Mouse (Mus musculus): Measurements from ENCODE around the gene Svs1. TPM values are rescaled to one million over a fixed set of nuclear protein-coding genes. Genes with fewer than 3 reads are reported as not detected.

Svs1 gene
- not detected for polyA plus RNA-seq (2012; fragmentation: generic; extraction: Trizol)

GRCm38 (mm10) chr6:48986444-48986990 is at the start of gene Svs1:
Svs1 (plus strand) TSS chr6:48986861.
- Histone ChIP-seq H3K4me3 (no peak within 1 kb of the TSS), H3K4me2 (ENCODE audit: low read depth) (no peak within 1 kb of the TSS), H3K36me3 (ENCODE audit: control insufficient read depth, insufficient read depth) (no peaks in the 10 kb centered on the region), H3ac (ENCODE audit: control insufficient read depth, insufficient read length) (no peak within 1 kb of the TSS), H3K27me3 (ENCODE audit: control insufficient read depth, insufficient read depth, insufficient read length) (no peaks in the 10 kb centered on the region), H3K79me2 (ENCODE audit: control insufficient read depth, insufficient read depth) (no peaks in the 10 kb centered on the region)
- no peak for TF ChIP-seq TCF12 (IDR thresholded peaks at IDR 0.05; ENCODE audit: insufficient read depth, poor library complexity, severe bottlenecking)

DNA sequence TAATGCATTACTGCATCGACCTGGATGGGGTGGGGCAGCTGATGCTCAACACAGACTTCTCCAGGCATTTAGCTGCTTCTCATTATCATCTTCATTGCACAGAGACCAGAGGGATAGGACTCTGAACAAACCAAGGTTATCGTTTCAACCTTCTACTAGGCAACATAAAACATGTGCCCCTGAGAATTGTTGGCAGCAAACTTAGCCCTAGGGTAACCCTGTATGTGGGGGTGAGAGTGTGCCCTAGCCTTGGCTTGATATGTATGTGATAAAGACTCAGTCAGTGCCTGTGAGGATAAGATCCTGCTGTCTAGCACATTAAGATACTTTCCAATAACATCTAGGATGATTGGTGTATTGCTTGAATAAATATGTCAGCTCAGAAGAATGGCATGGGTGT is 37.1 kb upstream of the Svs1 start:
- H3K4me3 ChIP-seq: no peak overlapping the region
- no peaks in the 10 kb centered on the region for H3K27me3 ChIP-seq (ENCODE audit: control insufficient read depth, insufficient read depth, insufficient read length)
- TF ChIP-seq TCF12 (IDR thresholded peaks at IDR 0.05; ENCODE audit: insufficient read depth, poor library complexity, severe bottlenecking) (no peak), MYOG (IDR thresholded peaks at IDR 0.05; ENCODE audit: control insufficient read depth in 1 of 3, insufficient read depth in 1 of 3, insufficient read length in 2 of 3, low read depth in 2 of 3) (no peak), SRF (IDR thresholded peaks at IDR 0.05; ENCODE audit: control insufficient read depth, insufficient read length, low read depth) (no peak), USF1 (IDR thresholded peaks at IDR 0.05; ENCODE audit: low read depth) (no peak), CEBPB (IDR thresholded peaks at IDR 0.05; ENCODE audit: insufficient read depth, poor library complexity, severe bottlenecking) (no peak), REST (IDR thresholded peaks at IDR 0.05; ENCODE audit: insufficient read depth, insufficient read length) (no peak), MAX (IDR thresholded peaks at IDR 0.05; ENCODE audit: low read depth) (no peak), POLR2AphosphoS2 (IDR thresholded peaks at IDR 0.05; ENCODE audit: insufficient read length, low read depth) (no peak), MYOD1 (IDR thresholded peaks at IDR 0.05; ENCODE audit: control insufficient read depth in 1 of 3, insufficient read length in 2 of 3, low read depth in 2 of 3) (no peak), E2F4 (IDR thresholded peaks at IDR 0.05; ENCODE audit: insufficient read depth) (no peak), TCF3 (IDR thresholded peaks at IDR 0.05; ENCODE audit: insufficient read length, low read depth) (no peak), POLR2A (IDR thresholded peaks at IDR 0.05; ENCODE audit: insufficient read length, low read depth) (no peak)
- no peaks in the 10 kb centered on the region for H3K36me3 ChIP-seq (ENCODE audit: control insufficient read depth, insufficient read depth)
- H3K4me2 ChIP-seq (ENCODE audit: low read depth): no peak overlapping the region
- no peaks in the 10 kb centered on the region for H3K79me2 ChIP-seq (ENCODE audit: control insufficient read depth, insufficient read depth)
- H3ac ChIP-seq (ENCODE audit: control insufficient read depth, insufficient read length): no peak overlapping the region

GRCm38 (mm10) chr6:48950676-48951075 is 36.0 kb upstream of the Svs1 start:
- Histone ChIP-seq H3K27me3 (ENCODE audit: control insufficient read depth, insufficient read depth, insufficient read length) (no peaks in the 10 kb centered on the region), H3K4me3 (no peak overlapping the region), H3K36me3 (ENCODE audit: control insufficient read depth, insufficient read depth) (no peaks in the 10 kb centered on the region), H3ac (ENCODE audit: control insufficient read depth, insufficient read length) (no peak overlapping the region), H3K4me2 (ENCODE audit: low read depth) (no peak overlapping the region), H3K79me2 (ENCODE audit: control insufficient read depth, insufficient read depth) (no peaks in the 10 kb centered on the region)
- no peak for TF ChIP-seq CEBPB (IDR thresholded peaks at IDR 0.05; ENCODE audit: insufficient read depth, poor library complexity, severe bottlenecking)
- TF ChIP-seq MYOD1 (IDR thresholded peaks at IDR 0.05; ENCODE audit: control insufficient read depth in 1 of 3, insufficient read length in 2 of 3, low read depth in 2 of 3): no peak
- TF ChIP-seq REST (IDR thresholded peaks at IDR 0.05; ENCODE audit: insufficient read depth, insufficient read length): no peak
- TF ChIP-seq TCF3 (IDR thresholded peaks at IDR 0.05; ENCODE audit: insufficient read length, low read depth): no peak
- TF ChIP-seq SRF (IDR thresholded peaks at IDR 0.05; ENCODE audit: control insufficient read depth, insufficient read length, low read depth): no peak
- TF ChIP-seq USF1 (IDR thresholded peaks at IDR 0.05; ENCODE audit: low read depth): no peak
- no peak for TF ChIP-seq POLR2AphosphoS2 (IDR thresholded peaks at IDR 0.05; ENCODE audit: insufficient read length, low read depth)

- no peak overlapping the region for H3K4me2 ChIP-seq (ENCODE audit: low read depth)
- H3K79me2 ChIP-seq (ENCODE audit: control insufficient read depth, insufficient read depth): no peaks in the 10 kb centered on the region
Measured at GRCm38 (mm10) chr6:48951630-48952029, 35.0 kb upstream of the Svs1 start.

DNA sequence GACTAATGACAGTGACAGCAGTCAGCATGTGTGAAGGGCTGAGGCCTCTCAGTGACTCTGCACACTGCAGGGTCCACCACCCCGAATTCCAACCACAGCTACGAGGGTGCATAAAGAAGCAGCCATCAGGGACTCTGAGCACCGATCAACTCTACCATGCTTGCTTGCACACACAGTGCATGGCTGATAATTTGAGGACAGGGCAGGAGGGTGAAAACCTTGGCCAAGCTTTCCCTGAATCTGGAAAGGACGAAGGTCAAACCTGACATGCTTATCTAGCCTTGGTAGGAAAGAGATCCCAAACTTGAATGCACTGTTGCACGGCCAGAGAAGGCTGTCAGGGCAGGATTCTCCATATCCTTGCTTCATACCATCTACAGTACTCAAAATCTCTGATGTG is 33.4 kb upstream of the Svs1 start:
- Histone ChIP-seq H3K4me3 (no peak overlapping the region), H3ac (ENCODE audit: control insufficient read depth, insufficient read length) (no peak overlapping the region), H3K27me3 (ENCODE audit: control insufficient read depth, insufficient read depth, insufficient read length) (no peaks in the 10 kb centered on the region), H3K36me3 (ENCODE audit: control insufficient read depth, insufficient read depth) (no peaks in the 10 kb centered on the region), H3K4me2 (ENCODE audit: low read depth) (no peak overlapping the region), H3K79me2 (ENCODE audit: control insufficient read depth, insufficient read depth) (no peaks in the 10 kb centered on the region)
- TF ChIP-seq E2F4 (IDR thresholded peaks at IDR 0.05; ENCODE audit: insufficient read depth) (no peak), TCF12 (IDR thresholded peaks at IDR 0.05; ENCODE audit: insufficient read depth, poor library complexity, severe bottlenecking) (no peak), POLR2A (IDR thresholded peaks at IDR 0.05; ENCODE audit: insufficient read length, low read depth) (no peak), MYOG (IDR thresholded peaks at IDR 0.05; ENCODE audit: control insufficient read depth in 1 of 3, insufficient read depth in 1 of 3, insufficient read length in 2 of 3, low read depth in 2 of 3) (no peak), POLR2AphosphoS2 (IDR thresholded peaks at IDR 0.05; ENCODE audit: insufficient read length, low read depth) (no peak), MYOD1 (IDR thresholded peaks at IDR 0.05; ENCODE audit: control insufficient read depth in 1 of 3, insufficient read length in 2 of 3, low read depth in 2 of 3) (no peak), TCF3 (IDR thresholded peaks at IDR 0.05; ENCODE audit: insufficient read length, low read depth) (no peak), USF1 (IDR thresholded peaks at IDR 0.05; ENCODE audit: low read depth) (no peak), MAX (IDR thresholded peaks at IDR 0.05; ENCODE audit: low read depth) (no peak), CEBPB (IDR thresholded peaks at IDR 0.05; ENCODE audit: insufficient read depth, poor library complexity, severe bottlenecking) (no peak), SRF (IDR thresholded peaks at IDR 0.05; ENCODE audit: control insufficient read depth, insufficient read length, low read depth) (no peak), REST (IDR thresholded peaks at IDR 0.05; ENCODE audit: insufficient read depth, insufficient read length) (no peak)

More at GRCm38 (mm10) chr6:48951630-48952029, 35.0 kb upstream of the Svs1 start:
- no peak for TF ChIP-seq MAX (IDR thresholded peaks at IDR 0.05; ENCODE audit: low read depth)
- TF ChIP-seq TCF12 (IDR thresholded peaks at IDR 0.05; ENCODE audit: insufficient read depth, poor library complexity, severe bottlenecking): no peak
- no peak for TF ChIP-seq E2F4 (IDR thresholded peaks at IDR 0.05; ENCODE audit: insufficient read depth)
- TF ChIP-seq POLR2AphosphoS2 (IDR thresholded peaks at IDR 0.05; ENCODE audit: insufficient read length, low read depth): no peak
- TF ChIP-seq REST (IDR thresholded peaks at IDR 0.05; ENCODE audit: insufficient read depth, insufficient read length): no peak
- TF ChIP-seq TCF3 (IDR thresholded peaks at IDR 0.05; ENCODE audit: insufficient read length, low read depth): no peak
- no peak for TF ChIP-seq MYOG (IDR thresholded peaks at IDR 0.05; ENCODE audit: control insufficient read depth in 1 of 3, insufficient read depth in 1 of 3, insufficient read length in 2 of 3, low read depth in 2 of 3)
- no peak for TF ChIP-seq CEBPB (IDR thresholded peaks at IDR 0.05; ENCODE audit: insufficient read depth, poor library complexity, severe bottlenecking)
- TF ChIP-seq MYOD1 (IDR thresholded peaks at IDR 0.05; ENCODE audit: control insufficient read depth in 1 of 3, insufficient read length in 2 of 3, low read depth in 2 of 3): no peak
- TF ChIP-seq POLR2A (IDR thresholded peaks at IDR 0.05; ENCODE audit: insufficient read length, low read depth): no peak
- TF ChIP-seq USF1 (IDR thresholded peaks at IDR 0.05; ENCODE audit: low read depth): no peak
- Histone ChIP-seq H3K27me3 (ENCODE audit: control insufficient read depth, insufficient read depth, insufficient read length) (no peaks in the 10 kb centered on the region), H3ac (ENCODE audit: control insufficient read depth, insufficient read length) (no peak overlapping the region), H3K4me3 (no peak overlapping the region), H3K36me3 (ENCODE audit: control insufficient read depth, insufficient read depth) (no peaks in the 10 kb centered on the region)

Measured in myocyte (in vitro differentiated cells).